Mouse (Mus musculus) cerebellum, adult 8-10 months (tissue): ENCODE measurements at regions not wholly inside any gene's neighbourhood (a gene's known extent, or its start where the extent isn't known, plus 50 kb on each side); places are given as distances from the start of the nearest gene placed in this dataset.
A peak's percentile ranks its signal among the peaks of the same experiment; 100 is the strongest.

ENCODE experiments used
- DNase-seq: peaks from one replicate; pipeline ENCODE4 v3.0.0; 2022

GRCm38 (mm10) chr17:63575316-63576007 is 75.6 kb upstream of the Fbxl17 start:
- DNase-seq: peak; percentile 63

GRCm38 (mm10) chr17:63582870-63583269 is 83.1 kb upstream of the Fbxl17 start:
- DNase-seq: no peak

- DNase-seq: peak; percentile 57
These were observed 107.4 kb upstream of the Fbxl17 start for GRCm38 (mm10) chr17:63607021-63607751.

- DNase-seq: no peak
These were observed 122.9 kb upstream of the Fbxl17 start for GRCm38 (mm10) chr17:63622726-63623125.

- no peak for DNase-seq
These were observed 137.8 kb upstream of the Fbxl17 start for GRCm38 (mm10) chr17:63637598-63637997.

- DNase-seq: peak; percentile 9
These were observed 144.6 kb upstream of the Fbxl17 start for GRCm38 (mm10) chr17:63644390-63644789.

- no peak for DNase-seq
These were observed 157.9 kb upstream of the Fbxl17 start for GRCm38 (mm10) chr17:63657687-63658086.

GRCm38 (mm10) chr17:63660841-63661481 is 161.1 kb upstream of the Fbxl17 start:
- no peak for DNase-seq

- no peak for DNase-seq
These were observed 161.8 kb upstream of the Fbxl17 start for GRCm38 (mm10) chr17:63661584-63661983.

GRCm38 (mm10) chr17:63662251-63662650 is 162.4 kb upstream of the Fbxl17 start:
- DNase-seq: no peak

- DNase-seq: no peak
These were observed 177.0 kb upstream of the Fbxl17 start for GRCm38 (mm10) chr17:63676791-63677190.

GRCm38 (mm10) chr17:63677996-63678657 is 178.3 kb upstream of the Fbxl17 start:
- no peak for DNase-seq

GRCm38 (mm10) chr17:63680479-63680878 is 180.7 kb upstream of the Fbxl17 start:
- DNase-seq: no peak

GRCm38 (mm10) chr17:63683345-63683744 is 179.5 kb upstream of the Fer start:
- no peak for DNase-seq

- no peak for DNase-seq
These were observed 178.8 kb upstream of the Fer start for GRCm38 (mm10) chr17:63684026-63684425.

GRCm38 (mm10) chr17:63685956-63686355 is 176.9 kb upstream of the Fer start:
- DNase-seq: no peak

GRCm38 (mm10) chr17:63686361-63686760 is 176.5 kb upstream of the Fer start:
- DNase-seq: no peak

- no peak for DNase-seq
These were observed 173.6 kb upstream of the Fer start for GRCm38 (mm10) chr17:63689291-63689690.

- DNase-seq: no peak
These were observed 171.8 kb upstream of the Fer start for GRCm38 (mm10) chr17:63690829-63691689.

GRCm38 (mm10) chr17:63691690-63691968 is 171.2 kb upstream of the Fer start:
- DNase-seq: no peak

- no peak for DNase-seq
These were observed 169.6 kb upstream of the Fer start for GRCm38 (mm10) chr17:63693274-63693673.

- DNase-seq: no peak
These were observed 163.3 kb upstream of the Fer start for GRCm38 (mm10) chr17:63699537-63699936.

- DNase-seq: no peak
These were observed 157.9 kb upstream of the Fer start for GRCm38 (mm10) chr17:63704991-63705390.
